Mouse (Mus musculus) lung, postnatal 10 days (tissue): ENCODE data around the gene Rangrf.
A peak's percentile ranks its signal among the peaks of the same experiment; 100 is the strongest.
"Not testable (repeated sequence)": the region's sequence is repeated elsewhere in the genome, so short reads cannot be mapped to it uniquely, and the experiment has no call there.

Experiments
- DNase-seq: peaks from one replicate; pipeline ENCODE4 v3.0.0; 2021

Rangrf gene

GRCm38 (mm10) chr11:68942731-68943130 lies 32.3 kb downstream of the Rangrf start:
- DNase-seq = no peak

- no peak for DNase-seq
These were observed 34.5 kb downstream of the Rangrf start for GRCm38 (mm10) chr11:68940516-68940915.

DNA sequence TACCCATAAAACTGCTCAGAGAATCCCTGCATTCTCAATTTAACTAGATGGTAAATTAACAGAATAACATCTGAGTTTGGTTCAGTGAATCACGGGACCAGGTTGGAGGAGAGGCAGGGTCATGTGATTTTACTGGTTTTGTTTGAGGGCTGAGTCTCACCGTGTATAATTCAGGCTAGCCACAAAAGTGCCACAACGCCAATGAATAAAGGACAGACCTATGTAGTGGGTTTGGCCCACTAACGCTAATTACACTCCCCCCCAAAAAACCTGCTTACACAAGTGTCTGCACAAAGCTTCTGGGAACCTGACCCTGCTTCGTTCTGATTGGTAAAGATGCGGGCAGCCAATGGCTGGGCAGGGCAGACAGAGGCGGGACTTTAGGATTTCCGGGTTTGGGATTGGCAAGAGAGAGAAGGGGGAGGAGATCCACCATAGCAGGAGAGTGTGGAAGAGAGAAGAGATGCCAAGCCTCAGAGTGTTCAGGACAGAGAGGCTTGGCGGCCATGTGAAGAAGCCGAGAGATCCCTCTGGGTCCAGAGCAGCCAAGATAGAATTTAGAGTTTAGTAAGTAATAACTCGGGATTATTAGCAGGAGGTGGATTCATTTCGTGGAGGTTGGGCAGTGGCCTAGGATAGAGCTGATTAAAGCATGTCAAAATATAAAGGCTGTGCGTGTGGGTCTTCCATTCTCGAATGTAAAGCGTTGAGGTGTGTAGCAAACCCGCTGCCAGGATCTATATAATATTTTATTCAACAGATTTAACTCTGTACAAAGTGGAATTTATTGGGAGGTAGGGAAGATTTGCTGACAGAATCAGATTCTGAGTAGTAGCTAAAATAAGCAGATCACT lies 35.3 kb downstream of the Rangrf start:
- peak; percentile 95 for DNase-seq

GRCm38 (mm10) chr11:68936951-68937350 lies 38.0 kb downstream of the Rangrf start:
- DNase-seq = not testable (repeated sequence)

- no peak for DNase-seq
These were observed 41.0 kb downstream of the Rangrf start for GRCm38 (mm10) chr11:68933885-68934507.

GRCm38 (mm10) chr11:68929947-68930346 lies 45.0 kb downstream of the Rangrf start:
- no peak for DNase-seq

DNA sequence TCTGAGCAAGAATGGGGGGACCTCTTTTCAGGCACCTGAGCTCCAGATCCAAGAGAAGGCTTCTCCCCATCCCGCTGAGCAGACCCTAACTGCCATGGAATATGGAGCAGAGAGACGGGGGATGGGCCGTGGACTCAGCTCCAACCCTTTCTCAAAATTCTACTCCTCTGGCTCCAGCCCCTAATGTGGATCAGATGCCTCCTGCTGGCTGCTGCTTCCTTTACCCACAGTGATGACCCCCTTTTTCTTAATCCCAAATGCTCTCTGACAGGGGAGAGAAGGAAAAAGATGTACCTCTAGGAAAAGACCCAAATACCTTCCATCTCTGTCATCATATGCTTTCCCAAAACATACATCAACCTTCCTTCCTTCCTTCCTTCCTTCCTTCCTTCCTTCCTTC lies 48.0 kb downstream of the Rangrf start, which contains the start of gene Odf4:
Gene Odf4, minus strand, starts transcription at position 101 of the 400 bp plus-strand sequence.
- DNase-seq = no peak

DNA sequence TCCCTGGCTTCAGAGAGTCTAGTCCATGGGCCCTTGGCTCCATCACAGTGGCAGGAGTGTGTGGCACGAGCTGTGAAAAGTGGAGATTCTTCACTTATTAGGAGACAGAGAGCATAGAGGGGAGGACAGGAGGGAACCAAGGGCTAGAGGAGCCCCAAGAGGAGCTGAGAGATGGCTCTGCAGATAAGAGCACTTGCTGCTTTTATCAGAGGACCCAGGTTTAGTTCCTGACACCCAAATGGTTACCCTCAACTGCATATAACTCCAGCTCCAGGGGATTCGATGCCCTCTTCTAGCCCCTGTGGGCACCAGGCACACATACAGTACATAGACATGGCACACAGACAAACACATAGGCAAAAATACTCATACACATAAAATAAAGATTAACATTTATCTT lies 50.2 kb downstream of the Rangrf start:
- DNase-seq = no peak

GRCm38 (mm10) chr11:68923191-68923590 lies 51.8 kb downstream of the Rangrf start:
- DNase-seq = no peak
